Mouse (Mus musculus) hindbrain, embryonic 13.5 days (tissue): ENCODE data around the gene Znrf1. TPM values are rescaled to one million over a fixed set of nuclear protein-coding genes. Genes with fewer than 3 reads are reported as not detected.
"Not testable (repeated sequence)": the region's sequence is repeated elsewhere in the genome, so short reads cannot be mapped to it uniquely, and the experiment has no call there.

Source experiments
- ATAC-seq: fragments of 200-750 bp; cut with Nextera tagmentation; 2 replicates; pipeline ENCODE4 v1.8.0; 2017; ENCODE audit warnings: moderate TSS enrichment; ENCODE audit not compliant: low FRiP score
- H3K27ac ChIP-seq: fragments of 300-500 bp; sonication (generic); 2 replicates; pipeline ENCODE4 v1.5.1; 2015; ENCODE audit warnings: inconsistent platforms, mild to moderate bottlenecking, moderate library complexity
- H3K27me3 ChIP-seq: fragments of 300-500 bp; sonication (generic); 2 replicates; pipeline ENCODE4 v1.6.1; 2015; ENCODE audit warnings: mild to moderate bottlenecking, inconsistent platforms
- H3K36me3 ChIP-seq: fragments of 300-500 bp; sonication (generic); 2 replicates; pipeline ENCODE4 v1.6.1; 2015; ENCODE audit warnings: mild to moderate bottlenecking, inconsistent platforms
- H3K4me1 ChIP-seq: fragments of 300-500 bp; sonication (generic); replicated peaks from 2 replicates; pipeline ENCODE4 v1.6.1; 2015; ENCODE audit warnings: inconsistent platforms
- H3K4me2 ChIP-seq: fragments of 300-500 bp; sonication (generic); 2 replicates; pipeline ENCODE4 v1.6.1; 2015; ENCODE audit warnings: inconsistent platforms, mild to moderate bottlenecking, moderate library complexity
- H3K4me3 ChIP-seq: fragments of 300-500 bp; sonication (generic); 2 replicates; pipeline ENCODE4 v1.5.1; 2015; ENCODE audit warnings: mild to moderate bottlenecking, inconsistent platforms
- H3K9ac ChIP-seq: fragments of 300-500 bp; sonication (generic); 2 replicates; pipeline ENCODE4 v1.6.1; 2015; ENCODE audit warnings: mild to moderate bottlenecking, inconsistent platforms
- H3K9me3 ChIP-seq: fragments of 300-500 bp; sonication (generic); 2 replicates; pipeline ENCODE4 v1.6.1; 2016; ENCODE audit warnings: inconsistent platforms
- WGBS: fragments of 180-500 bp; shearing (Covaris S2); methylation state at CpG from one replicate; pipeline ENCODE4 v1.1.7; 2015; 5-methylcytosine and 5-hydroxymethylcytosine counted together
- polyA plus RNA-seq: library from polyadenylated mRNA; unstranded; fragments of >200 nt; fragmentation: Nextera tagmentation; extraction: Ambion mirVana; gene quantifications from 2 replicates; pipeline ENCODE4 v1.2.1, GENCODE M21; 2015

The Znrf1 gene
- polyA plus RNA-seq, 1 experiment from 2014 or later: 80.0 TPM

GRCm38 (mm10) chr8:111628401-111628800 is 92.5 kb downstream of the Znrf1 start:
- Histone ChIP-seq H3K4me2 (no peak overlapping the region), H3K27ac (no peak overlapping the region), H3K9me3 (no peaks in the 10 kb centered on the region), H3K36me3 (peaks cover 15% of the 10 kb centered on the region), H3K4me1 (peaks cover 6% of the 10 kb centered on the region), H3K9ac (no peak overlapping the region), H3K27me3 (no peaks in the 10 kb centered on the region), H3K4me3 (no peak overlapping the region)
- no peak for ATAC-seq
- WGBS: 97% methylated on average over 12 of the region's 12 CpGs

DNA sequence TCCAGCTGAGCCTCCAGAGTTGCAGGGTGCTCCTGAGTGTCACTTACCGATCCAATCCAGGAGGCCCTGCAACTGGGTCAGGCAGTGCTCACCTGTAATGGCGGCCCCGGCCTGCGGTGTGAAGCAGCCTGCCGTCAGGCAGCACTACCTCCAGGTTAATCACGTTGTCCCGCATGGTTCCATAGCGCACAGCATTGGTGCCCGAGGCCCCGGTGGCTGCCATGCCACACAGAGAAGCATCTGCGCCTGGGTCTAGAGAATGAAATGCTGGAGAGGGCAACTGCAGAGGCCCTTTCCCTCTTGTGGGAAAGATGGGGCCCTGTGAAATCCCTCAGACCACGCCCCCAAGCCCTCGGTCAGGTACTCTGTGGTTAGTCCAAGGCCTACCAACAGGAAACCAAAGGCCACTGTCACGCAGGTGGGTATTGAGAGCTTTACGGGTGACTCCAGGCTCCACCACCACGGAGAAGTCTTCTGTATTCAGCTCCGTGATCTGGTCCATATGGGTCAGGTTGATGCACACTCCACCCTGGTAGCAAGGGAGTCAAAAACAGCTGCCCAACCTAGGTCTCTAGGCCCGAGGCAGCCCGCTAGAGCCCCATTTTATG is 93.1 kb downstream of the Znrf1 start:
- 88% methylated on average over 19 of the region's 19 CpGs for WGBS
- H3K4me1 ChIP-seq: peaks cover 6% of the 10 kb centered on the region
- H3K4me3 ChIP-seq: no peak overlapping the region
- ATAC-seq: no peak
- H3K9ac ChIP-seq: no peak overlapping the region
- no peaks in the 10 kb centered on the region for H3K9me3 ChIP-seq
- no peak overlapping the region for H3K4me2 ChIP-seq
- peaks cover 12% of the 10 kb centered on the region for H3K36me3 ChIP-seq
- H3K27me3 ChIP-seq: no peaks in the 10 kb centered on the region
- no peak overlapping the region for H3K27ac ChIP-seq

- H3K27ac ChIP-seq: no peak within 1 kb of the TSS; the same call in 1 of the 2 replicates
- H3K4me3 ChIP-seq: peak within 1 kb of the TSS; percentile 23
- peaks cover 8% of the 10 kb centered on the region for H3K36me3 ChIP-seq
- H3K9me3 ChIP-seq: no peaks in the 10 kb centered on the region
- peaks cover 6% of the 10 kb centered on the region for H3K4me1 ChIP-seq
- peak within 1 kb of the TSS; percentile 44 for H3K9ac ChIP-seq
- WGBS: 26% methylated on average over 13 of the region's 13 CpGs
- peak within 1 kb of the TSS; percentile 44 for H3K4me2 ChIP-seq
- H3K27me3 ChIP-seq: no peaks in the 10 kb centered on the region
- ATAC-seq: 0 out of 2 replicates have a peak, but pooled peaks have one; percentile 9
Measured at GRCm38 (mm10) chr8:111630105-111630521, 94.2 kb downstream of the Znrf1 start, which contains the start of gene Ldhd. TSS of gene Ldhd (minus strand) at chr8:111630374.

GRCm38 (mm10) chr8:111631589-111631988 is 95.7 kb downstream of the Znrf1 start:
- ATAC-seq: no peak
- Histone ChIP-seq H3K27ac (no peak overlapping the region), H3K4me2 (no peak overlapping the region), H3K36me3 (peaks cover 8% of the 10 kb centered on the region), H3K9ac (no peak overlapping the region), H3K4me1 (peaks cover 6% of the 10 kb centered on the region), H3K4me3 (no peak overlapping the region), H3K27me3 (no peaks in the 10 kb centered on the region), H3K9me3 (no peaks in the 10 kb centered on the region)
- 91% methylated on average over 8 of the region's 8 CpGs for WGBS

GRCm38 (mm10) chr8:111632976-111633375 is 97.1 kb downstream of the Znrf1 start:
- Histone ChIP-seq H3K4me3 (no peak overlapping the region), H3K9me3 (no peaks in the 10 kb centered on the region), H3K27me3 (no peaks in the 10 kb centered on the region), H3K27ac (no peak overlapping the region), H3K36me3 (peaks cover 6% of the 10 kb centered on the region), H3K4me1 (peaks cover 6% of the 10 kb centered on the region), H3K4me2 (no peak overlapping the region), H3K9ac (no peak overlapping the region)
- WGBS: 95% methylated on average over 3 of the region's 3 CpGs
- no peak for ATAC-seq

GRCm38 (mm10) chr8:111638086-111638485 is 102.2 kb downstream of the Znrf1 start:
- H3K27ac ChIP-seq: no peak overlapping the region
- no peaks in the 10 kb centered on the region for H3K9me3 ChIP-seq
- H3K36me3 ChIP-seq: no peaks in the 10 kb centered on the region
- H3K9ac ChIP-seq: no peak overlapping the region
- no peaks in the 10 kb centered on the region for H3K27me3 ChIP-seq
- no peak overlapping the region for H3K4me3 ChIP-seq
- H3K4me2 ChIP-seq: no peak overlapping the region
- peaks cover 5% of the 10 kb centered on the region for H3K4me1 ChIP-seq
- ATAC-seq: no peak

- Histone ChIP-seq H3K27ac (no peak overlapping the region), H3K36me3 (no peaks in the 10 kb centered on the region), H3K9me3 (no peaks in the 10 kb centered on the region), H3K9ac (no peak overlapping the region), H3K4me3 (no peak overlapping the region), H3K4me2 (no peak overlapping the region), H3K27me3 (no peaks in the 10 kb centered on the region), H3K4me1 (peaks cover 14% of the 10 kb centered on the region)
- no peak for ATAC-seq
- 95% methylated on average over 2 of the region's 2 CpGs for WGBS
Measured at GRCm38 (mm10) chr8:111641064-111641463, 105.2 kb downstream of the Znrf1 start.

DNA sequence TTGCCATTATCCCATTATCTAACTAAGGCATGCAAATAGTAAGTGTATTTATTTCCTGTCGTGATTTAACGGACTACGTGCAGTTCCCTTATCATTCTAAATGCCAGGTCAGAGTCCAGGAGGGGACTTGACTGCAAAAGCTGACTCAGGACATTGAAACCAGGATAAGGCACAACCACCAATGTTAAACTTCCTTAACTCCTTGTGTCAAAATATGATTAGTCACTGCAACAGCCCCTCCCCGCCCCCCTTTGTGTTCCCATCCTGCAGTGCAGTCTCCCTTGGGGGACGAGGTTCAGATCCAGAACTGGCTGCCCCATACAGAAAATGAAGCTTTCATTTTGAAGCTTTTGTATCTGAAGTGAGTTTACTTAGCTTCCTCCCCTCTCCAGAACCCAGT is 106.6 kb downstream of the Znrf1 start:
- Histone ChIP-seq H3K4me3 (peak overlapping the region; percentile 87), H3K27ac (peak overlapping the region; percentile 93), H3K27me3 (no peaks in the 10 kb centered on the region), H3K9ac (peak overlapping the region; percentile 56; the same call in 1 of the 2 replicates), H3K4me1 (peaks cover 14% of the 10 kb centered on the region), H3K9me3 (no peaks in the 10 kb centered on the region), H3K36me3 (0 out of 2 replicates have a peak, but pooled peaks cover 2% of the 10 kb centered on the region), H3K4me2 (peak overlapping the region; percentile 60)
- ATAC-seq: no peak
- WGBS: 66% methylated on average over 5 of the region's 5 CpGs

DNA sequence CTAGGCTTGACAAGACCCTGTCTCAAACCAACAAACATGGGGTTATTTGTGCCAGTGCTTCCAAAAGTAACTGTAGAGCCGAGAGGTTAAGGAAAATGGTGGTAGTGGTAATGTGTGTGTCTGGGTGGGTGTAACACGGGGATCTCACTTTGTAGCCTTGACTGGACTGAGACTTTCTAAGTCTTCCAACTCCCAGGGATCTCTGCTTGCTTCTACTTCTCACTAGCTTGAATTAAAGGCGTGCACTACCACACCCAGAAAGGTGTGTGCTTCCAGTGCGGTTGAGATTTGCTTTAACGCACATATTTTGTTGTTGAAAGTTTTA is 107.0 kb downstream of the Znrf1 start:
- Histone ChIP-seq H3K36me3 (0 out of 2 replicates have a peak, but pooled peaks cover 2% of the 10 kb centered on the region), H3K27me3 (no peaks in the 10 kb centered on the region), H3K4me1 (peaks cover 14% of the 10 kb centered on the region), H3K4me3 (peak overlapping the region; percentile 87), H3K27ac (peak overlapping the region; percentile 93), H3K9me3 (no peaks in the 10 kb centered on the region), H3K4me2 (peak overlapping the region; percentile 60), H3K9ac (peak overlapping the region; percentile 56; the same call in 1 of the 2 replicates)
- peak; percentile 56 for ATAC-seq
- 15% methylated on average over 5 of the region's 5 CpGs for WGBS

GRCm38 (mm10) chr8:111643264-111644141 is 107.6 kb downstream of the Znrf1 start, which contains the start of gene Zfp1:
TSS of gene Zfp1 (plus strand) at chr8:111643401.
- Histone ChIP-seq H3K4me1 (peaks cover 16% of the 10 kb centered on the region), H3K36me3 (0 out of 2 replicates have a peak, but pooled peaks cover 2% of the 10 kb centered on the region), H3K4me2 (peak within 1 kb of the TSS; percentile 60), H3K4me3 (peak within 1 kb of the TSS; percentile 87), H3K27me3 (no peaks in the 10 kb centered on the region), H3K27ac (peak within 1 kb of the TSS; percentile 93), H3K9ac (peak within 1 kb of the TSS; percentile 87), H3K9me3 (no peaks in the 10 kb centered on the region)
- ATAC-seq: peak; percentile 99
- under 1% methylated on average over 72 of the region's 75 CpGs for WGBS

DNA sequence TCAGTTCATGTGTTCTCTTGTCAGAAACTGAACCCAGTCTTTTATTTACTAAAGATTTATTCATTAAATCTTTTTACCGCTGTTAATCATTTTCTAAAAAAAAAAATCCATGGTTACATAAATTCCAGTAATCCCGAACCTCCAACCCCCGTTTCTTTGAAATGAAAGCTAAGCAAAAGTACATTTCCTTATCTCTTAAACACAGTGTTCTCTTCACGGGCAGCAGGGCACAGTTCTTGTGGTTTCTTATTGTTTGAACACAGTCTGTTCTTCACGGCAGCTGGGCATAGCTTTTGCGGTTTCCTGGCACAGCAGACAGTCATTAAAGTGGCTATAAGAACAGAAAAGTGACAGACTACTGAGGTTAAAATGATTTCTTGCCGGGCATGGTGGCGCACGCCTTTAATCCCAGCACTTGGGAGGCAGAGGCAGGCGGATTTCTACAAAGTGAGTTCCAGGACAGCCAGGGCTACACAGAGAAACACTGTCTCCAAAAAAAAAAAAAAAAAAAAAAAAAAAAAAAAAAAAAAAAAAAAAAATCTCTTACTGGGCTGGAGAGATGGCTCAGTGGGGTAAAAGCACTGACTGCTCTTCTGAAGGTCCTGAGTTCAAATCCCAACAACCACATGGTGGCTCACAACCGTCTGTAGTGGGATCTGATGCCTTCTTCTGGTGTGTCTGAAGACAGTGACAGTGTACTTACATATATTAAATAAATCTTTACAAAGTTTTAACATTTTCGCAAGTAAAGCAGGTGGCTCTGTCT is 108.6 kb downstream of the Znrf1 start:
- Histone ChIP-seq H3K4me3 (peak overlapping the region; percentile 87), H3K4me1 (peaks cover 17% of the 10 kb centered on the region), H3K27ac (peak overlapping the region; percentile 93), H3K4me2 (peak overlapping the region; percentile 60), H3K9ac (peak overlapping the region; percentile 87; the same call in 1 of the 2 replicates)
- H3K9me3 ChIP-seq, H3K27me3 ChIP-seq, H3K36me3 ChIP-seq, ATAC-seq: not testable (repeated sequence)
- 67% methylated on average over 12 of the region's 12 CpGs for WGBS

- Histone ChIP-seq H3K27me3 (no peaks in the 10 kb centered on the region), H3K9ac (no peak overlapping the region), H3K9me3 (no peaks in the 10 kb centered on the region), H3K4me2 (no peak overlapping the region), H3K4me3 (no peak overlapping the region), H3K27ac (no peak overlapping the region), H3K4me1 (peaks cover 17% of the 10 kb centered on the region), H3K36me3 (0 out of 2 replicates have a peak, but pooled peaks cover 2% of the 10 kb centered on the region)
- no peak for ATAC-seq
- WGBS: 95% methylated on average over 8 of the region's 8 CpGs
Measured at GRCm38 (mm10) chr8:111645715-111646114, 109.8 kb downstream of the Znrf1 start.
